Mouse (Mus musculus): ENCODE measurements at regions not wholly inside any gene's neighbourhood (a gene's known extent, or its start where the extent isn't known, plus 50 kb on each side); places are given as distances from the start of the nearest gene placed in this dataset.

- Histone ChIP-seq H3K27ac (ENCODE audit: low read depth, low read length) (no peak overlapping the region), H3K4me2 (ENCODE audit: low read depth) (no peak overlapping the region), H3K27me3 (ENCODE audit: insufficient read depth, low read length) (no peaks in the 10 kb centered on the region), H3K4me1 (ENCODE audit: insufficient read depth) (no peaks in the 10 kb centered on the region), H3K9me3 (ENCODE audit: low read length) (no peaks in the 10 kb centered on the region), H3K36me3 (ENCODE audit: insufficient read depth) (no peaks in the 10 kb centered on the region), H3K9ac (no peak overlapping the region), H3K4me3 (ENCODE audit: low read depth, low read length) (no peak overlapping the region)
- DNase-seq (no peak), ATAC-seq (no peak)
- 76% methylated on average over 3 of the region's 3 CpGs for WGBS
- TF ChIP-seq CTCF (IDR thresholded peaks at IDR 0.05; ENCODE audit: low read depth): no peak
These were observed 70.0 kb downstream of the 1190002N15Rik start for GRCm38 (mm10) chr9:94467846-94468245.

- ATAC-seq: peak; percentile 87
- DNase-seq: peak; percentile 44
- 24% methylated on average over 6 of the region's 6 CpGs for WGBS
These were observed 81.8 kb downstream of the 1190002N15Rik start for GRCm38 (mm10) chr9:94456085-94456531.

GRCm38 (mm10) chr9:94455466-94455865 lies 82.4 kb downstream of the 1190002N15Rik start:
- DNase-seq (no peak), ATAC-seq (peak; percentile 48)

More at GRCm38 (mm10) chr9:94456085-94456531, 81.8 kb downstream of the 1190002N15Rik start:
- Histone ChIP-seq H3K4me2 (ENCODE audit: low read depth) (no peak overlapping the region), H3K27me3 (ENCODE audit: insufficient read depth, low read length) (no peaks in the 10 kb centered on the region), H3K4me1 (ENCODE audit: insufficient read depth) (no peaks in the 10 kb centered on the region), H3K27ac (ENCODE audit: low read depth, low read length) (no peak overlapping the region), H3K9ac (no peak overlapping the region), H3K4me3 (ENCODE audit: low read depth, low read length) (no peak overlapping the region), H3K9me3 (ENCODE audit: low read length) (no peaks in the 10 kb centered on the region), H3K36me3 (ENCODE audit: insufficient read depth) (no peaks in the 10 kb centered on the region)
- no peak for TF ChIP-seq CTCF (IDR thresholded peaks at IDR 0.05; ENCODE audit: low read depth)

DNA sequence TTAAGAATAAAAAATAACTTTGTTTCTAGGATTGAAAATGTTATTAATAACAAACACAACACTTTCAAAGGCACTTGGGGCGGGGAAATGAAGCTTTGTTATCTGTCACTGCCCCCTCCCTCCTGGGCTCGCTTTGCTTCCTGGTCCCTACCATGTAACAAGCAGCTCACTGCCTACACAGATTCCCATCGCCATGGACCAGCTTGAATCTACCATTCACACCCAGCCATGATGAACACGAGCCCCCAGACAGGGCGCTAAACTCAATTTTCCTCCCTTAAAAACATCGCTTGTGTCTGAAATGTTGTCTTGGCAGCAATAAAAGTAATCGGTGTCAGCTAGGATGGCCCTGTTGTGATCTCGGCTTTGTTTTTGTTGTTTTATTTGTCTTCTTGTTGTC lies 88.0 kb downstream of the 1190002N15Rik start:
- Histone ChIP-seq H3K4me2 (ENCODE audit: low read depth) (no peak overlapping the region), H3K9me3 (ENCODE audit: low read length) (no peaks in the 10 kb centered on the region), H3K27ac (ENCODE audit: low read depth, low read length) (no peak overlapping the region), H3K36me3 (ENCODE audit: insufficient read depth) (no peaks in the 10 kb centered on the region), H3K4me3 (ENCODE audit: low read depth, low read length) (no peak overlapping the region), H3K9ac (no peak overlapping the region), H3K4me1 (ENCODE audit: insufficient read depth) (no peaks in the 10 kb centered on the region), H3K27me3 (ENCODE audit: insufficient read depth, low read length) (no peaks in the 10 kb centered on the region)
- WGBS: 82% methylated on average over 8 of the region's 8 CpGs
- TF ChIP-seq CTCF (IDR thresholded peaks at IDR 0.05; ENCODE audit: low read depth): no peak
- DNase-seq (no peak), ATAC-seq (no peak)

More at GRCm38 (mm10) chr9:94455466-94455865, 82.4 kb downstream of the 1190002N15Rik start:
- Histone ChIP-seq H3K27me3 (ENCODE audit: insufficient read depth, low read length) (no peaks in the 10 kb centered on the region), H3K4me1 (ENCODE audit: insufficient read depth) (no peaks in the 10 kb centered on the region), H3K9ac (no peak overlapping the region), H3K9me3 (ENCODE audit: low read length) (no peaks in the 10 kb centered on the region), H3K4me3 (ENCODE audit: low read depth, low read length) (no peak overlapping the region), H3K36me3 (ENCODE audit: insufficient read depth) (no peaks in the 10 kb centered on the region), H3K4me2 (ENCODE audit: low read depth) (no peak overlapping the region), H3K27ac (ENCODE audit: low read depth, low read length) (no peak overlapping the region)
- 60% methylated on average over 7 of the region's 7 CpGs for WGBS
- TF ChIP-seq CTCF (IDR thresholded peaks at IDR 0.05; ENCODE audit: low read depth): no peak

GRCm38 (mm10) chr9:94446182-94446763 lies 91.6 kb downstream of the 1190002N15Rik start:
- no peak overlapping the region for H3K4me2 ChIP-seq (ENCODE audit: low read depth)
- no peak overlapping the region for H3K9ac ChIP-seq
- no peaks in the 10 kb centered on the region for H3K4me1 ChIP-seq (ENCODE audit: insufficient read depth)
- 73% methylated on average over 8 of the region's 8 CpGs for WGBS
- TF ChIP-seq CTCF (IDR thresholded peaks at IDR 0.05; ENCODE audit: low read depth): no peak
- DNase-seq (no peak), ATAC-seq (no peak)
- no peak overlapping the region for H3K27ac ChIP-seq (ENCODE audit: low read depth, low read length)
- no peaks in the 10 kb centered on the region for H3K9me3 ChIP-seq (ENCODE audit: low read length)
- no peaks in the 10 kb centered on the region for H3K36me3 ChIP-seq (ENCODE audit: insufficient read depth)
- no peaks in the 10 kb centered on the region for H3K27me3 ChIP-seq (ENCODE audit: insufficient read depth, low read length)
- H3K4me3 ChIP-seq (ENCODE audit: low read depth, low read length): no peak overlapping the region

GRCm38 (mm10) chr9:94444140-94444789 lies 93.6 kb downstream of the 1190002N15Rik start:
- Histone ChIP-seq H3K36me3 (ENCODE audit: insufficient read depth) (no peaks in the 10 kb centered on the region), H3K4me1 (ENCODE audit: insufficient read depth) (no peaks in the 10 kb centered on the region), H3K4me2 (ENCODE audit: low read depth) (no peak overlapping the region), H3K9ac (no peak overlapping the region), H3K27me3 (ENCODE audit: insufficient read depth, low read length) (no peaks in the 10 kb centered on the region), H3K9me3 (ENCODE audit: low read length) (no peaks in the 10 kb centered on the region), H3K4me3 (ENCODE audit: low read depth, low read length) (no peak overlapping the region), H3K27ac (ENCODE audit: low read depth, low read length) (no peak overlapping the region)
- TF ChIP-seq CTCF (IDR thresholded peaks at IDR 0.05; ENCODE audit: low read depth): no peak
- WGBS: 85% methylated on average over 5 of the region's 5 CpGs
- DNase-seq (no peak), ATAC-seq (no peak)

- DNase-seq: no peak
- no peaks in the 10 kb centered on the region for H3K4me1 ChIP-seq (ENCODE audit: insufficient read depth)
- no peak overlapping the region for H3K9ac ChIP-seq
- 75% methylated on average over 4 of the region's 4 CpGs for WGBS
- H3K27ac ChIP-seq (ENCODE audit: low read depth, low read length): no peak overlapping the region
- no peak for TF ChIP-seq CTCF (IDR thresholded peaks at IDR 0.05; ENCODE audit: low read depth)
- H3K4me2 ChIP-seq (ENCODE audit: low read depth): no peak overlapping the region
- no peaks in the 10 kb centered on the region for H3K36me3 ChIP-seq (ENCODE audit: insufficient read depth)
- H3K9me3 ChIP-seq (ENCODE audit: low read length): no peaks in the 10 kb centered on the region
- ATAC-seq: no peak
- H3K27me3 ChIP-seq (ENCODE audit: insufficient read depth, low read length): no peaks in the 10 kb centered on the region
- H3K4me3 ChIP-seq (ENCODE audit: low read depth, low read length): no peak overlapping the region
These were observed 96.5 kb downstream of the 1190002N15Rik start for GRCm38 (mm10) chr9:94441393-94441792.

Data from forebrain, postnatal 0 days (tissue).